Mouse (Mus musculus) kidney, adult 9 months (tissue): ENCODE data around the gene Bgn.
A peak's percentile ranks its signal among the peaks of the same experiment; 100 is the strongest.

Experiments
- DNase-seq: peaks from one replicate; pipeline ENCODE4 v3.0.0; 2022

Bgn gene

DNA sequence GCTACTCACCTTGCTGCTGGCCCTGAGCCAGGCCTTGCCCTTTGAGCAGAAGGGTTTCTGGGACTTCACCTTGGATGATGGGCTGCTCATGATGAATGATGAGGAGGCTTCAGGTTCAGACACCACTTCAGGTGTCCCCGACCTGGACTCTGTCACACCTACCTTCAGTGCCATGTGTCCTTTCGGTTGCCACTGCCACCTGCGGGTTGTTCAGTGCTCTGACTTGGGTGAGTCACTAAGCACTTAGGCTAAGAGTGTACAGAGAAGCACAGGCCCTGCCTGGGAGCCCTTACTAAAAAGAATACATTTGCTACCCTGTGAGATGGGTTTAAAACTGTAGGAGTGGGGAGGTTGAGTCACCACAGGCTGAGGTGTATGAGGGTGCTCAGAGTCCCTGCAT, 7.4 kb downstream of the Bgn start:
- no peak for DNase-seq

DNA sequence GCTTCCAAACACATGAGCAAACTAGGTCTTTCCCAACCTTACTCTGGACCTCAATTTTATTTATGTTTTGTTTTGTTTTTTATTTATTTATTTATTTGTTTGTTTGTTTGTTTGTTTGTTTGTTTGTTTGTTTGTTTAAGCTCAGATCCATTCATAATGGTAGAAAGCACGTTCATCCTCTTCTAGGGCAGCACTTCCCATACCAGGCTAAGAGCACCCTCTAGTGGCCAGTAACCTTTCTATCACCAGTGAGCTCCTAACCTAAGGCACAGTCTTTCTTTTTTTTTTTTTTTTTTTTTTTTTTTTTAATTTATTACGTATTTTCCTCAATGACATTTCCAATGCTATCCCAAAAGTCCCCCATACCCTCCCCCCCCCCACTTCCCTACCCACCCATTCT, 10.2 kb downstream of the Bgn start:
- peak; percentile 70 for DNase-seq

DNA sequence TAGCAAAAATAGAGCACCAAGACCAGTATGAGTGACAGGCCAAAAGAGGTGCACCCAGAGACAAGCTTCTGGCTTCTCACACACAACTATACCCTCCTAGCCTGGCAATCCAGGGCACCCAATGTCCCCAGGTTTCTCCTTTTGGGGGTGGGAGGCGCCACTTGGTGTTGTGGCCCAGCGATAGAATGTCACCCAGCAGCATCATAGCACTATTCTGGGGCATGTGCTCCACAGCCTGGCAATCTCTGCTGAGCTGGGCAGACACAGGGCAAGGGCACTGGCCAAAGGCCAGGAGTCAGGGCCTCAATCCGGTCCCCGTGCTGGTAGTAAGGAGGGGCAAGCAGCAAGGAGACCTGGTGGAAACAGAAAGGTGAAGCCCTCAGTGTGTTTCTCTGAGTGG, 13.3 kb downstream of the Bgn start:
- DNase-seq = no peak

DNA sequence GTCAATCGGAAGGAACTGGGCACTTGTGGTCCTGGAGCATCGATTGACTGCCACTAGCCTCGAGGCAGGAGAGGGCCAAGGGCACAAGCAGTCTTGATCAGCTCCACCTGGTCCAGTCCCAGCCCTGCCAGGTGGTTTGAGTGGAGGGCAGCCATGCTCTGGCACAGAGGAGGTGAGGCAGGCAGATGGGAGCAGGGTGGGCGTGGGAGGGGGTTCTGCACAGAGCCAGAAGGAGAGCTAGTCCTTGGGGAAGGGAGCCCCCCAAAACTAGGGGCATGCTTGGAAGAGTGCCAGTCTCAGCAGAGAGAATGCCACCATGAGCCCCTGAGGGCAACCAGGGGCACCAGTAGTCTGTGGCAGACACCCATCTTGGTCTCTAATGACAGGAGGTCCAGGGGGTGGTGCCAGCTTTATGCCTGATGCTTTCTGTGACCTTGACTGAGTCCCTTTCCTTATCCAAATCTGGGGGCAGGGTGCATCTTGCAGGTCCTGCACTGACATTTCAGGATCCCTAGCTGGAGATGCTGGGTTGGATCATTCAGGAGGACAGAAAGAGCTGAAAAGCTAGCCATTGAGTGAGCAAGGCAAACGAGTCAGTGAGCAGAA, 21.8 kb downstream of the Bgn start:
- no peak for DNase-seq

DNA sequence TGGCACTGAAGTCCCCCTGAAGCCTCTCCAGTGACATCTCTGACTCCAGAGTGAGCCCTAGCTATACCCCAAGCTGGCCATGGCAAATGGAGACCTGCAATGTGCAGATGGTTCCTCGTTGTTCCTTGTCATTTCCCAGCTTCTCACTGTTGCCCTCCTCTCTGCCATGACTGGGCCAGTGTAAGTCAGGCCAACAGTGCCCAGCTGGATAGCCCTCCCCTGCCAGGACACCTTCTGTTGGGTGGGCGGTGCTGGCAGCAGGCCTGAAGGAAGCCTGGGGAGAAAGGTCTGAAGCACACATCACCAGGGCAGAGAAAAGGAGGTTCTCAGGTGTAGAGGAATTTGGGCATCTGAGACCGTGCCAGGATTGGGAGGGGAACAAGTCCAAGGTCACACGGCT, 23.2 kb downstream of the Bgn start:
- no peak for DNase-seq

DNA sequence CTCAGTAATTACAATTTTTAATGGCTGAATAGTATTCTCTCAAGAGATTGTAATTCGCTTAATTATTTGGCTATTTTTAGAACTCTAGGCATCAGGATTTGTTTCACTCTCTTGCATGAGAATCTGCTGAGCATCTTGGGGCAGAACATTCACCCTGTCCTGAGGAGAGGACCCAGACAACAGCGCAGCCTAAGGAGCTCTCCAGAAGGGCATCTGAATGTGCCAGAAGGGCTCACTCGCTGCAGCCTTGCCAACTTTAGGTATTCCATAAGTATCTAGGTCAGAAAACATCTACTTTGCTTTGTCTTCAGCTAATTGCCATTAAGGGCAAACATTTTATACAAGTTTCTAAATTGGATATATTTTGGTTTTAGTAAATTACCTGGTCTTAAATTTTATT, 25.8 kb downstream of the Bgn start:
- no peak for DNase-seq

DNA sequence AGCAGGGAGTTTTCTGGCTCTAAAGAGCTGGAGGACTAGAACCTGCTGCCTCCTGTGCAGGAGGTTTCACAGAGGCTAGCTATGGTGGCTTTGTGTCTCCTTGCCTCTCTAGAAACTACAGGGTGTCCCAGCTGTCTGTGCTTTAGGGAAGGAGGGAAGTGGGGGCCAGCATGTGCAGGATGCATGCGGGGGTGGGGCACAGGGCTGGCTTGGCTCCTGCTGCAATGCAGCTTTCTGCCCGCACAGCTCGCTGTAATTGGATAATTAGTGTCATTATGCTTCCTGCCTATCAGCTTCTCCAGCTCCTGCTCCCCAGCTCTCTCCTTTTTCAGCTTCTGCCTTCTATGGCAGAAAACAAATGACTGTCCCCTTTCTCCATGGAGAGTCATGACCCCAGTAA, 29.5 kb downstream of the Bgn start:
- DNase-seq = no peak

DNA sequence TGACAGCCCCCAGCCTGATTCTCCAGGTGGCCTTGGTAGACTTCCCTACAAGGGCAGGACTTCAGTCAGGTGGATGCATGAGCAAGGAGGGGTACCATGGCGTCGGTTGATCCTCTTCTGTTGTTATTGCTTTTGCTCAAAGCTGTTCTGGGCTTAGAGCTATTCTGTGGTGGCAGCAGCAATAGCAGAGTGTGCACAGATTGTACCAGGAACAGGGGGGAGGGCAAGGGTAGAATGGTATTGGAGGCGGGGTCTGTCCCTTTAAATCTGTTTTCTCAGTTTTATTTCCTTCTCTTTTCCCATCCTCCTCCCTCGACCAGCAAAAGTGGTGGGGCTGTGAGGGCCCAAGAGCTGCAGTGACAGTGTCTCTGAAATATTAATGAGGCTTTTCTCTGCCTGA, 33.2 kb downstream of the Bgn start:
- DNase-seq = no peak

DNA sequence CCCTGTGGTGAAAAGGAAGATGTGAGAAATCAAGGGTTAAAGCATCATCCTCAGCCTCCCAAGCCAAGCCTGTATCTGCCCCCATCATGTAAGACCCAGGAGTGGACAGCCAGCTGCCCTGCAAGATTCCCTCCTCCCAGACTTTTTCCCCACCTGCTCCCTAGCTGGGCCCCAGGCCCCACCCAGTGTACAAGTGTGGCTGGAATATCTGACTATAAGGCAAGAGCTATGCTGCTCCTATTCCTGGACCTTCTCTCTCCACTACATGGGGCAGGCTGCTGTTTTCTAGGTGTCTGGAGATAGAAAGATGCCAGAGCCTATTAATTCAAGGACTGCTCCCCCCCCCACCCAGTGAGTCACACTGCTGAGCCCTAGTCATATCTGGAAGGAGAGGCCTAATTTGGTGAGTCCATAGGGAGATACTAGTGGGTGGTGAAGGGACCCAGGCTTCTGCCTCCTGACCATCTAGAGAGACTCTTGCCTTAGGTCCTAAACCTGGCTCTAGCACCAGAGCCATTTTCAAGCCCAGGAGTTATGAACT, 33.7 kb downstream of the Bgn start:
- no peak for DNase-seq

DNA sequence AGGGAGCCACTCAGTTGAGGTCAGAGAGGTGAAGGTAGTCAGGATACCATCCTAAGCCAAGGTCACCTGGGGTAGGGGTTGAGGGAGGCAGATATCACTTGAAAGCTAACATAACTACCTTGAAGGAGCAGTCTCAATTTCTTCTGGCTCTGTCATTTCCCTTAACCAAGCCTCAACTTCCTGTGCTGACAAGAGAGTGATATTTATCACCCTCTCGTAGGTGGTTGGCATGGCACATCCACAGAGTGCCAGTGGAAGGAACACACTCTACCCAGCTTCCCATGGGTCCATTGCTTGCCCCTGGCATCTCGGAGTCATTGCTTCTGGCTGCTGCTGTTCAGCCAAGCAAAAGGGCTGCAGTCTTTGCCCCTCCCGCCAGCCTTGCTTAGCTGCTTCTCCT, 37.3 kb downstream of the Bgn start:
- DNase-seq = no peak

DNA sequence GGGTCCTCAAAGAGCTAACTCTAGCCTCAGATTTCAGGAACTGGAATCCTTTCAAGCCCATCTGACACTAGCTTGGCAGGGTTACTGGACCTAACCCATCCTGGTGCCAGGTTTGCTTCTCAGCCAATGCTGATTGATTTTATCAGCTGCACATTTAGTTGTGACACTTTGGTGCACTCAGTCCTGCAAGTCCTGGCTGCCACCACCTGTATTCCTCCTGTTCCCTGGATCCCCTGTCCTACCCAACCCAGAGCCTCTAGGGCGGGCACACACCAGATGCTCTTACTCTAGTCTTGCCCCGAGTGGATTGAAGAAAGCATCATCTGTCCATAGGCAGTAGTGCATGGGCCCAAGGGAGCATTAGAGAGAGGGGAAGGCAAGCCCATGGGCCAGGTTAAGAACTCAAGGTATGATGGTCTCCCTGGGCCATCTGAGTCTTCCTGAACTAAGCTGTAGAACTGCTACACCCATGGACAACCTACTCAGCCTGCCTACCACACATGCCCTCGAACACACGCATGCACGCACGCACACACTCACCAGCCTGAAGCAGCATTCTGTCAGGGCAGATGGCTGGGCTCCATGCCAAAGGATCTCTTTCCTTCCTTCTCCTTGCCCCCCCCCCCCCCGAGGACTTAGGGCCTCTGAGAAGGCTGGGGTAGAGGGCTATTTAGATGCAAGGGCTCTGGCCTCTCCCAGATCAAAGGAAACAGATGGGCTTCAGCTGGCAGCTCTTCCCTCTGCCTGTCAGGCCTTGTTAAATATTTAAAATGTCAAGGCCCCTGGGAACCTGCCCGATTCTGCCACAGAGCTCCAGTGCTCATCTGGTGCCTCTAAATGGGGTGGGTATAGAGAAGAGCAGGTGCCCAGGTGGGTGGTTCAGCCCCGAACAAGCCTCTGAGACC, 41.2 kb downstream of the Bgn start:
- DNase-seq = no peak

DNA sequence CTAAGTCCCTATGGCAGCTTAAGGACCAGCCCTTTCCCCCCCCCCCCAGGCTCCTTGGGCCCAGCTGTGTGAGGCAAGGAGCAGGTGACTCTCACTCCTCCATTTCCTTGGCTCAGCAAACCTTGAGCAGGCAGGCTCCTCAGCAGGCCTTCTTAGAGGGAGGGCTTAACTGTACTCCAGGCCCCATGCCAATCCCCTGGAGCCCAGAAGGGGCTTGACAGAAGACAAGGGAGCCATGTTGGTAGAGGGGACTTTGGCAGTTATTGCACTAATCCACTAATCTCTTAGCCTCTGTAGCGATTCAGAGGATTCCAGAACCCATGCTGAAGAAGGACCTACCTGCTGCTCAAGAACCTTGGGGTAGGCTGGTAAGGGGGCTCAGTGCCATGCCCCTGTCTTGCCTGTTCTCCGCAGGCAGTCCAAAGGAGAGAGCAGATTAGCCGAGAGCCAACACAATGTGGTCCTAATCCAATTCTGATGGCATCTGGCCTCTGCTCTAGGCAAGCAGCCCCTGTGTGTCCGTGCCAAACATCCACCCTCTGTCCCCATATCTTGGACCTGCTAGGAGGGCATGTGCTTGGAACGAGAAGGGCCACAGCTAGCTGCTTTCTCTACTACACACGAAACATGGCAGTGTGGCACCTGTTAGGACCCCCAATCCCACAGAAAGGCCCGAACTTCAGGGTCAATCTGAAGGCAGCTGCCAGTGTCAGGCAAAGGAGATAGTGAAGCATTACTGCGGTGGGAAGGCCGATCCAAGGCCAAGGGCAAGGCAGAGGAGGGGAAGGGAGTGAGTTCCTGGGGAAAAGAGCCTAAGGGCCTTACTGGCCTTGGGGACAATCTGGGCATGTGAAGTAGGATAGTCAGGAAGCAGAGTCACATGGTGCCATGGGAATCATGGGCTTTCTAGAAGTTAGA, 42.1 kb downstream of the Bgn start:
- DNase-seq = no peak

DNA sequence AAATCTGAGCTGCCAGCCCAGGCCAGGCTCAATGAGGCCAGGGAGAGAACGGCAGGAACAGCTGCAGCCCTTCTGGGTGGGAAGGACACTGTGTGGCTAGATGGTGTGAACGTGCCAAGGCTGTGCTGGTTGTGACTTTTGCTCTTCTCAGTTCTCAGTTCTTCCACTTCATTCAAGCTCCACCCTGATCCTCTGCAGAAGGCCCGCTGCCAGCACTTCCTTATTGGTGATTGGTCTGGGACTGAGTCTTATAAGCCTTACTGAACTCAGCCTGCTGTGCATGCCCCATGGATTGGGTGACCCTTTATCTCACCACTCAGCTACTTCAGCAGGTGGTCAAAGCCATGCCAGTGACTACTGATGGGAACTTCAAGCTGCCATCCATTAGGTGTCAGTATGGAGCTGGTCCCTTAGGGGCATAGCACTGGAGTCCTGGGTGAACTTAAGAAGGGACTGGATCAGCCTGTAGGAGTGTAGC, 43.0 kb downstream of the Bgn start:
- DNase-seq = peak; percentile 4

DNA sequence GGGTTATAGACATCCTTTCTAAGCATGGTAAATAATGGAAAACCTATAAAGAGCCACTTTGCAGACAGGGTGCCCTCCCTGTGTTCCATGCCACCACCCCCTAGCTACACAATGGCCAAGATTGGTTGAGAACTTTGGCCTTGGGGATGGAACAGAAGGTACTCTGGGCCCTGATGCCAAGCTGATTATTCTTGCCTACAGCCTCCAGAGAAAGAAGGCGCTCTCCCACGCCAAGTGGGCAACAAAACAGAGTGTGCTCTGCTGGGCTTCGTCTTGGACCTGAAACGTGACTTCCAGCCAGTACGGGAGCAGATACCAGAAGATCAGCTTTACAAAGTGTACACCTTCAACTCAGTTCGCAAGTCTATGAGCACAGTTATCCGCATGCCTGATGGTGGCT, 54.5 kb downstream of the Bgn start:
- no peak for DNase-seq

DNA sequence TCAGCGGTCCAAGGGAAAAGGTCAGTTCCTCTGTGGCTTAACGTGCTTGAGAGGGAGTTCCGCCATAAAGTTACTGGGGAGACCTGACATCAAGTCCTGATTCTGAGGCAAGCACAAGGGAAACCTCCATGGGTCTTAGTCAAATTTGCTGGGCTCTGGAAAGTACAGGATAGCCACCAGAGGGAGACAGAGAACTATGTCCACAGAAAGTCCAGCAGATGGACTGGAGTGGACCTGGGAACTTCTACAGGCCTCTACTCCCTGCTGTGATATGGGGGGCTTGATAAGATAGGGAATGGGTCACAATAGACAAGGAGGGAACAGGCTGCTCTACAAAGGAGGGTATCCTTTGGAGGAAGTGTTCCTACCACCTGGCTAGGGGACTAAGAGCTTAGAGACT, 59.9 kb downstream of the Bgn start:
- DNase-seq = peak; percentile 33
